Mouse (Mus musculus): ENCODE measurements at regions not wholly inside any gene's neighbourhood (a gene's known extent, or its start where the extent isn't known, plus 50 kb on each side); places are given as distances from the start of the nearest gene placed in this dataset.
"Not testable (repeated sequence)": the region's sequence is repeated elsewhere in the genome, so short reads cannot be mapped to it uniquely, and the experiment has no call there.

DNA sequence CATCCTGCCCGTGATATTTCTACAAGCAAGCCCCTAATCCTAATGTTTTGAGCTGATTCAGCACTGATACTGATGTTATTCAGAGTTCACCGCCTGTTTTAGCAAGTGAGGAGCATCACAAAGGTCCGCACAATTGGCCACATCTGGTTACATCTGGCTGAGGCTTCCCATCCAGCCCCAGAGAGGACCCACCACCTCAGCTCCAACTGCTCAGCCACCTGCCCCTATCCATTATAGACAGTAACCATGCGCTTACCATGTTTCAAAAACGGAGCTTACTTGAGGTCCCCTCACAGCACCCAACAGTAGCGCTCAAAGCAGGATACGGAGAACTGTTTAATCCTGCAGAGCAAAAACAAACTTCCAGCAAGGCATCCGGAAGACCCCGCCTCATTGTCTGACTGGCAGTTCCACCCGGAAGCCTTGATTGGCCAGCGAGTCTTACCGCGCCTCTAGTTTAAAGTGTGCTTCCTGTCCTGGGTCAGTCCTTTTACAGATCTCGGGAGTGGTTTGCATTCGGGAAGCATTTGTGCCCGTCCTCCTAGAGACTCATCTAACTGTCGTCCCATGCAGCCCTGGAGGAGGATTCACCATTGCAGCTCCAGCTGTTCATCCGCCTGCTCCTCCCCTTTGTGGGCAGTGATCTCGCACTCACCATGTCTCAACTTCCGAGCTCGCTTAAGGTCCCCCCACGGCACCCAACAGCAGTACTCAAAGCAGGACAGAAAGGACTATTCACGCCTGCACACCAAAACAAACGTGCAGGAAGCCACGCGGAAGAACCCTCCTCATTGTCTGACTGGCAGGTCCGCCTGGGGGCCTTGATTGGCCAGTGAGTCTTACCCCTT is 69.9 kb upstream of the Zfp825 start:
- peak; percentile 79 for DNase-seq (ENCODE audit: extremely low spot score)

DNA sequence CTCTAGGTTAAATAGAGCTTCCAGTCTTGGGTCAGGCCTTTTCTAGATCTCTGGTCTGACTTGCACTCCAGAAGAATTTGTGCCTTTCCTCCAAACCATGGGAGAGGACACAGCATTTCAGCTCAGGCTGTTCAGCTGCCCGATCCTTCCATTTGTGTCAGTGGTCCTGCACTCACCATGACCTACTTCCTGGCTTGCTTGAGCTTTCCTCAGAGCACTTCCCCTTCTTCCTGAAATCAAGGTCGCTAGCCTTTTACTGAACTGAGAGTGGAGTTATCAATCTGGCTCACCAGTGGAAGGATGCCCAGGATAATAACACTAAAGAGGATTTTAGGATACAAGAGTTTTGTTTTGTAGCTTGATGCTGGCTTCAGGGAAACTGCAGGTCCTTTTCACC is 70.5 kb upstream of the Zfp825 start:
- DNase-seq (ENCODE audit: extremely low spot score): not testable (repeated sequence)

DNA sequence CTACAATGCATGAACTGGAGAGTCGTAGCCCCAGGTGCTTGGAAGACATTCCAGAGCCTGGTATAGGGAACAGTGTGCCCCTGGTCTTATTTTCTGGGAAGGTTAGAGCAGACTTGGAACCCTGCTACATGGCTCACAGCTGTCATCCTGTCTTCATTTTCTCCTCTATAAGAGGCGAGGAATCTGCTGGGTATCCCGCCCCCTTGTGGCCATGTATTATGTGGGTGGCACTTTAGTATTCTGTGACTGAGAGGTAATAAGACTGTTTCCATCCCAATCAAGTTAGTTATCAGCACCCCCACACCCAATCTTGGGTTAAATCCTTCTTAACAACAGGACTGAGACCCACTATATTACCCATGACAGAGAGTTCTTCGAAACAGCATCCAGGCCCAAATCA is 69.4 kb upstream of the Erap1 start:
- DNase-seq (ENCODE audit: extremely low spot score): not testable (repeated sequence)

All from embryo, embryonic 9.5 days (tissue).